ENCODE assay signal across 9 mouse cellular contexts in the genomic region with DNA sequence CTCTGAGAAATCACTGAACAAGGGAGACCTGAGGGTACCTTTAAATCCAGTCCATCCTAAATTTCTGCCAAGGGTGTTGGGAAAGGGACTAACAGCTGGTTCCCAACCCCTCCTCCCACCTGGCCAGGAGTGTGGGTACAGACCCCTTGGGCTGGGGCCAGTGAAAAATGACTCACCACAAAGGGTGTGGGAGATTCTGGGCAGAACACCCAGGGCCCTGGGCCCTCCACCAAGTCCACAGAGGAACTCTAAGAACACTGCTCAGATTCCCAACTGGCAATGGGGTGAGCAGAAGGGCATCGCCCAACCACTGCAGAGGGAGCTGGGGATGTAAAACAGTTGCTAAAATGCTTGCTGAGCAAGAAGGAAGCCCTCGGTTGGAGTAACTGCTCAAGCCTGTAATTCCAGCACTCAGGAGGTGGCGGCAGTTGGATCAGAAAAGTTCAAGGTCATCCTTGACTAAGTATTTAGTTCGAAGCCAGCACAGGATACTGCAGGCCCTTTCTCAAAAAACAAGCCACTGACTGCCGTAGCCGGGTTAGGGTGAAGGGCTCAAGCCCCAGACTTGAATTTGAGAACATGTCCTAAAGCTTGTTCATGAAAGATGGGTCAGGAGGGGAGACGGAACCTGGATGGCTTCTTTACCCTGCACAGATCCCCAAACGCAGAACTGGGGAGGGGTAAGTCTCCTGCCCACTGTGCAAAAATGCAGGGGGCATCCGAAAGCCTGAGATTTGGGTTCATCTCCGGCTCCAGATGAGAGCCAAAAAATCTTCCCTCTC. TPM values are rescaled to one million over a fixed set of nuclear protein-coding genes. Genes with fewer than 3 reads are reported as not detected.
DNase-seq lines count a peak whose midpoint lies in the region; ATAC-seq and TF ChIP-seq lines count a peak whose summit lies in the region.
"Had no signal": no experiment of that assay in that cellular context is flagged by ENCODE, and none has a peak within 500 bp of the region (broad histone marks: within the 10 kb centered on the region; RNA-seq: fewer than 3 reads in every experiment).

No protein-coding gene starts in this region.

- no peaks in the 10 kb centered on the region for H3K27me3 ChIP-seq in kidney, postnatal 0 days (ENCODE audit: insufficient read depth, low read length)
- H3K27me3 ChIP-seq in G1E (ENCODE audit: insufficient read depth, low read length): peaks cover 3% of the 10 kb centered on the region
- no peaks in the 10 kb centered on the region for H3K27me3 ChIP-seq in embryonic facial prominence, embryonic 15.5 days
- H3K27me3 ChIP-seq in lung, postnatal 0 days (replicated peaks; ENCODE audit: insufficient read depth, low read length): no peaks in the 10 kb centered on the region

- ATAC-seq in kidney, postnatal 0 days (replicated peaks; ENCODE audit: low FRiP score, low read depth): no peak
- ATAC-seq in G1E (ENCODE audit: extremely low read depth, insufficient number of reproducible peaks, low FRiP score, poor library complexity, severe bottlenecking): no peak
- ATAC-seq in embryonic facial prominence, embryonic 15.5 days (ENCODE audit: insufficient number of reproducible peaks, low FRiP score, low TSS enrichment, low read depth): no peak
- no peak for ATAC-seq in lung, postnatal 0 days

- intact Hi-C loops in heart, postnatal 10 days (cut with DNase I): loop anchor here (1.0 kb wide), 1 partner anchor 10 kb away; no protein-coding TSS in a partner anchor

- H3K4me2 ChIP-seq in kidney, postnatal 0 days (ENCODE audit: low read length): peak overlapping the region; percentile 97
- peak overlapping the region; percentile 94 for H3K4me2 ChIP-seq in embryonic facial prominence, embryonic 15.5 days (replicated peaks)
- H3K4me2 ChIP-seq in lung, postnatal 0 days (replicated peaks; ENCODE audit: low read depth, low read length): peak overlapping the region; percentile 94

- H3K9me3 ChIP-seq in kidney, postnatal 0 days (replicated peaks; ENCODE audit: low read length): no peaks in the 10 kb centered on the region
- no peaks in the 10 kb centered on the region for H3K9me3 ChIP-seq in G1E (replicated peaks)
- H3K9me3 ChIP-seq in embryonic facial prominence, embryonic 15.5 days (replicated peaks): no peaks in the 10 kb centered on the region
- H3K9me3 ChIP-seq in lung, postnatal 0 days (ENCODE audit: low read length): no peaks in the 10 kb centered on the region

- H3K36me3 ChIP-seq in kidney, postnatal 0 days (ENCODE audit: insufficient read depth, low read length): no peaks in the 10 kb centered on the region
- H3K36me3 ChIP-seq in G1E (replicated peaks): peaks cover 22% of the 10 kb centered on the region
- H3K36me3 ChIP-seq in embryonic facial prominence, embryonic 15.5 days: no peaks in the 10 kb centered on the region
- no peaks in the 10 kb centered on the region for H3K36me3 ChIP-seq in lung, postnatal 0 days (ENCODE audit: insufficient read depth, low read length)

- peak overlapping the region; percentile 94 for H3K27ac ChIP-seq in kidney, postnatal 0 days
- H3K27ac ChIP-seq in embryonic facial prominence, embryonic 15.5 days (replicated peaks): peak overlapping the region; percentile 95
- H3K27ac ChIP-seq in lung, postnatal 0 days (ENCODE audit: low read length): peak overlapping the region; percentile 87

- no peak for DNase-seq in kidney, postnatal 0 days (ENCODE audit: low spot score)
- no peak for DNase-seq in kidney, postnatal 25 days
- no peak for DNase-seq in G1E (ENCODE audit: low spot score)
- peak; percentile 54 to 67 for DNase-seq in heart, postnatal 10 days
- DNase-seq in lung, postnatal 0 days (ENCODE audit: low spot score): no peak
- no peak for DNase-seq in ovary, postnatal 10 days (ENCODE audit: low spot score)
- no peak for DNase-seq in urinary bladder, adult 2 months (ENCODE audit: low spot score)

- TF ChIP-seq CTCF in kidney, postnatal 0 days (IDR thresholded peaks at IDR 0.05; ENCODE audit: low read depth): no peak
- TF ChIP-seq CTCF in G1E (IDR thresholded peaks at IDR 0.05; ENCODE audit: low read depth, low read length): no peak
- TF ChIP-seq CTCF in lung, postnatal 0 days (IDR thresholded peaks at IDR 0.05): no peak

- H3K9ac ChIP-seq in kidney, postnatal 0 days (ENCODE audit: low read depth, low read length): peak overlapping the region; percentile 90
- peak overlapping the region; percentile 33 for H3K9ac ChIP-seq in embryonic facial prominence, embryonic 15.5 days
- H3K9ac ChIP-seq in lung, postnatal 0 days (replicated peaks; ENCODE audit: low read depth): peak overlapping the region; percentile 16; the same call in 1 of the 2 replicates

- no peak for TF ChIP-seq EP300 in lung, postnatal 0 days (IDR thresholded peaks at IDR 0.05)

- 13% methylated on average over 10 of the region's 10 CpGs for WGBS in kidney, postnatal 0 days
- 12% methylated on average over 10 of the region's 10 CpGs for WGBS in embryonic facial prominence, embryonic 15.5 days
- 15% methylated on average over 10 of the region's 10 CpGs for WGBS in lung, postnatal 0 days

- H3K4me3 ChIP-seq in kidney, postnatal 0 days (replicated peaks; ENCODE audit: low read depth, low read length): peak overlapping the region; percentile 45
- peak overlapping the region; percentile 93 for H3K4me3 ChIP-seq in G1E (ENCODE audit: low read depth, low read length)
- H3K4me3 ChIP-seq in embryonic facial prominence, embryonic 15.5 days (replicated peaks): peak overlapping the region; percentile 91
- peak overlapping the region; percentile 47 for H3K4me3 ChIP-seq in lung, postnatal 0 days (ENCODE audit: low read depth, low read length)

- H3K4me1 ChIP-seq in kidney, postnatal 0 days (replicated peaks; ENCODE audit: insufficient read depth, low read length): peaks cover 52% of the 10 kb centered on the region
- peaks cover 67% of the 10 kb centered on the region for H3K4me1 ChIP-seq in G1E (ENCODE audit: insufficient read depth, low read depth, low read length)
- H3K4me1 ChIP-seq in embryonic facial prominence, embryonic 15.5 days: peaks cover 59% of the 10 kb centered on the region
- H3K4me1 ChIP-seq in lung, postnatal 0 days (ENCODE audit: insufficient read depth, low read depth, low read length): peaks cover 25% of the 10 kb centered on the region; the same call in 1 of the 2 replicates

RNA-seq across cellular contexts. Expression of a gene that starts 1.9 kb away (rescaled TPM):
- polyA plus RNA-seq in kidney, postnatal 0 days (2015; fragmentation: Nextera tagmentation; extraction: Ambion mirVana): 10.3 and 10.6 TPM in 2 replicates
- total RNA-seq in G1E (2014; fragmentation: Nextera tagmentation) (87.8 and 117 TPM in 2 replicates), G1E (2017) (68.2 and 83.2 TPM in 2 replicates)
- 207 and 233 TPM in 2 replicates for polyA plus RNA-seq in G1E (2012)
- 11.0 and 12.8 TPM in 2 replicates for polyA plus RNA-seq in embryonic facial prominence, embryonic 15.5 days (2015; fragmentation: Nextera tagmentation; extraction: Ambion mirVana)
- 10 to 100 TPM; 51.3 to 58.5 TPM for total RNA-seq in heart, postnatal 10 days (2021)
- polyA plus RNA-seq in lung, postnatal 0 days (2015; fragmentation: Nextera tagmentation; extraction: Ambion mirVana): 9.8 and 11.5 TPM in 2 replicates
- polyA plus RNA-seq in urinary bladder, adult 2 months (2012; rRNA removed): 16.0 and 35.7 TPM in 2 replicates

RNA-seq across cellular contexts. Expression of a gene that starts 12.8 kb away (rescaled TPM):
- 0.28 and 0.52 TPM in 2 replicates for polyA plus RNA-seq in kidney, postnatal 0 days (2015; fragmentation: Nextera tagmentation; extraction: Ambion mirVana)
- not detected in 2 replicates for total RNA-seq in G1E (2014; fragmentation: Nextera tagmentation)
- total RNA-seq in G1E (2017): 0.06 and 0.87 TPM in 2 replicates
- not detected in 2 replicates for polyA plus RNA-seq in G1E (2012)
- 11.7 and 14.6 TPM in 2 replicates for polyA plus RNA-seq in embryonic facial prominence, embryonic 15.5 days (2015; fragmentation: Nextera tagmentation; extraction: Ambion mirVana)
- total RNA-seq in heart, postnatal 10 days (2021): 100 to 1,000 TPM; 123 to 128 TPM
- polyA plus RNA-seq in lung, postnatal 0 days (2015; fragmentation: Nextera tagmentation; extraction: Ambion mirVana): 0.33 and 0.55 TPM in 2 replicates
- polyA plus RNA-seq in urinary bladder, adult 2 months (2012; rRNA removed): 69.2 and 93.5 TPM in 2 replicates

RNA-seq across cellular contexts. Expression of a gene that starts 20.7 kb away (rescaled TPM):
- polyA plus RNA-seq in kidney, postnatal 0 days (2015; fragmentation: Nextera tagmentation; extraction: Ambion mirVana): 13.1 and 14.5 TPM in 2 replicates
- 71.8 and 84.9 TPM in 2 replicates for total RNA-seq in G1E (2014; fragmentation: Nextera tagmentation)
- 26.1 and 30.0 TPM in 2 replicates for total RNA-seq in G1E (2017)
- 356 and 518 TPM in 2 replicates for polyA plus RNA-seq in G1E (2012)
- polyA plus RNA-seq in embryonic facial prominence, embryonic 15.5 days (2015; fragmentation: Nextera tagmentation; extraction: Ambion mirVana): 29.7 and 33.9 TPM in 2 replicates
- 1 to 10 TPM; 4.1 to 5.9 TPM for total RNA-seq in heart, postnatal 10 days (2021)
- polyA plus RNA-seq in lung, postnatal 0 days (2015; fragmentation: Nextera tagmentation; extraction: Ambion mirVana): 5.4 and 5.8 TPM in 2 replicates
- 5.8 and 9.6 TPM in 2 replicates for polyA plus RNA-seq in urinary bladder, adult 2 months (2012; rRNA removed)

RNA-seq across cellular contexts. Expression of a gene that starts 21.6 kb away (rescaled TPM):
- not detected in 2 replicates for polyA plus RNA-seq in kidney, postnatal 0 days (2015; fragmentation: Nextera tagmentation; extraction: Ambion mirVana)
- not detected in 2 replicates for total RNA-seq in G1E (2014; fragmentation: Nextera tagmentation)
- not detected in 2 replicates for total RNA-seq in G1E (2017)
- polyA plus RNA-seq in G1E (2012): not detected in 2 replicates
- polyA plus RNA-seq in embryonic facial prominence, embryonic 15.5 days (2015; fragmentation: Nextera tagmentation; extraction: Ambion mirVana): 0.25 TPM in 1 of 2 replicates, not detected in the other
- total RNA-seq in heart, postnatal 10 days (2021): not detected
- polyA plus RNA-seq in lung, postnatal 0 days (2015; fragmentation: Nextera tagmentation; extraction: Ambion mirVana): not detected in 2 replicates
- 0.19 and 0.22 TPM in 2 replicates for polyA plus RNA-seq in urinary bladder, adult 2 months (2012; rRNA removed)
- polyA plus RNA-seq: brain, embryonic 14.5 days had no signal

RNA-seq across cellular contexts. Expression of a gene that starts 52.2 kb away (rescaled TPM):
- 94.5 and 94.7 TPM in 2 replicates for polyA plus RNA-seq in kidney, postnatal 0 days (2015; fragmentation: Nextera tagmentation; extraction: Ambion mirVana)
- total RNA-seq in G1E (2014; fragmentation: Nextera tagmentation) (40.3 and 46.1 TPM in 2 replicates), G1E (2017) (3.7 and 3.9 TPM in 2 replicates)
- polyA plus RNA-seq in G1E (2012): 33.7 and 37.8 TPM in 2 replicates
- polyA plus RNA-seq in embryonic facial prominence, embryonic 15.5 days (2015; fragmentation: Nextera tagmentation; extraction: Ambion mirVana): 33.7 and 41.8 TPM in 2 replicates
- total RNA-seq in heart, postnatal 10 days (2021): 100 to 1,000 TPM; 261 to 278 TPM
- 39.3 and 51.1 TPM in 2 replicates for polyA plus RNA-seq in lung, postnatal 0 days (2015; fragmentation: Nextera tagmentation; extraction: Ambion mirVana)
- 34.6 and 59.4 TPM in 2 replicates for polyA plus RNA-seq in urinary bladder, adult 2 months (2012; rRNA removed)

Comparison
In these comparisons a context has a peak if more than half of its experiments do, and no peak if none do; other contexts are left out.
1. DNase-seq: peak in heart, postnatal 10 days (2 of 2); none in kidney, postnatal 0 days (single experiment), kidney, postnatal 25 days (0 of 2), G1E (single experiment), lung, postnatal 0 days (single experiment), ovary, postnatal 10 days (single experiment) and urinary bladder, adult 2 months (single experiment).
2. H3K9ac ChIP-seq: peak in every context shown above with its lines; median percentile 90 in kidney, postnatal 0 days; 33 in embryonic facial prominence, embryonic 15.5 days; 16 in lung, postnatal 0 days.
3. RNA of a gene that starts 20.7 kb away (polyA plus RNA-seq): 356 to 518 TPM in G1E; 29.7 to 33.9 TPM in embryonic facial prominence, embryonic 15.5 days, 13.1 to 14.5 TPM in kidney, postnatal 0 days, 5.8 to 9.6 TPM in urinary bladder, adult 2 months and 5.4 to 5.8 TPM in lung, postnatal 0 days; every median in the first group is over 10 times any median in the second.
4. Peak in every context shown above with its lines, with median percentiles within 50 percentile points of each other: H3K27ac ChIP-seq, H3K4me2 ChIP-seq and H3K4me3 ChIP-seq.